Mouse (Mus musculus) small intestine, adult 2 months (tissue): ENCODE measurements around the gene Gper1.

ENCODE experiments used
- CTCF ChIP-seq: fragments of 200-500 bp; IDR thresholded peaks from 2 replicates; pipeline ENCODE4 v1.5.1; 2012; ENCODE audit warnings: low read depth, mild to moderate bottlenecking, control low read depth, inconsistent platforms, low read length, moderate library complexity, mixed read lengths; ENCODE audit not compliant: insufficient replicate concordance, insufficient read length; ENCODE audit errors: extremely low read depth
- POLR2A ChIP-seq: fragments of 200-500 bp; IDR thresholded peaks from 2 replicates; pipeline ENCODE4 v1.6.1; 2012; ENCODE audit warnings: low read depth, mild to moderate bottlenecking, control low read depth, inconsistent platforms, low read length, moderate library complexity

GRCm38 (mm10) chr5:139418110-139418509, 4.8 kb upstream of the Gper1 start:
- no peak for TF ChIP-seq CTCF
- no peak for TF ChIP-seq POLR2A
